Mouse (Mus musculus) retina, adult 2 months (tissue): ENCODE measurements around the gene Megf6.

Source experiments
- DNase-seq: peaks from one replicate; pipeline ENCODE4 v3.0.0-alpha.2; 2012; ENCODE audit warnings: low read depth, low spot score

Megf6 gene

DNA sequence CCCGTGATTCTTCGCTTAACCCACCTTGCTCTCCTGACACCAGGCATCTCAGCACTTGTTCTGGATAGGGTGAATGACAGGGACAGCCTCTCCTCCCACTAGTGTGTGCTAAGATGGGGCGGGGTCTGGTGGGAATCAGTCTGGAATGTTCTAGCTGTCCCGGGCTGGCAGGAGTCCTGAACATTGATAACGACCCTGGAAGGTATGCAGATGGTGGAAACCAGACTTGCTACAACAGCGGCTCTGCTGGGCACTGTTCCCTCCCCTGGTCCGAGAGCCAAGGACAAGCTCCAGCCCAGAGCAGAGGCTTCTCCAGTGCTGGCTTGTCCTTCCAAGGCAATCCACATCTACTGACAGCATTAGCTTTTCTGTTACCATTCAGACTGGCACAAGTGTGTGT lies 43.1 kb downstream of the Megf6 start:
- no peak for DNase-seq

DNA sequence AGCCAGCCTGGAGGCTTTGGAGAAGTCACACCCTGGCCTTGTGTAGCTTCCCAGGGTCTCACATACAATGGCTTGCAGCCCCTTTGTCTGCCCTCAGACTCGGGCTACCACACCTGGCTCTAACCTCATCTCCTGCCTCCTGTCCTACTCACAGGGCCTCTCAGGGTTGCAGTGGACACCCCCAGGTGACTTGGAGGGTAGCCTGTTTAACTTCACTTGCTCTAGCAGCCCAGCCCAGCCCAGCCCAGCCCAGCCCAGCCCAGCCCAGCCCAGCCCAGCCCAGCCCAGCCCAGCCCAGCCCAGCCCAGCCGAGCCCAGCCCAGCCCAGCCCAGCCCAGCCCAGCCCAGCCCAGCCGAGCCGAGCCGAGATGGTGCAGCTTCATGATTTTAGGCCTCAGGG lies 43.5 kb downstream of the Megf6 start:
- DNase-seq, result no peak

DNA sequence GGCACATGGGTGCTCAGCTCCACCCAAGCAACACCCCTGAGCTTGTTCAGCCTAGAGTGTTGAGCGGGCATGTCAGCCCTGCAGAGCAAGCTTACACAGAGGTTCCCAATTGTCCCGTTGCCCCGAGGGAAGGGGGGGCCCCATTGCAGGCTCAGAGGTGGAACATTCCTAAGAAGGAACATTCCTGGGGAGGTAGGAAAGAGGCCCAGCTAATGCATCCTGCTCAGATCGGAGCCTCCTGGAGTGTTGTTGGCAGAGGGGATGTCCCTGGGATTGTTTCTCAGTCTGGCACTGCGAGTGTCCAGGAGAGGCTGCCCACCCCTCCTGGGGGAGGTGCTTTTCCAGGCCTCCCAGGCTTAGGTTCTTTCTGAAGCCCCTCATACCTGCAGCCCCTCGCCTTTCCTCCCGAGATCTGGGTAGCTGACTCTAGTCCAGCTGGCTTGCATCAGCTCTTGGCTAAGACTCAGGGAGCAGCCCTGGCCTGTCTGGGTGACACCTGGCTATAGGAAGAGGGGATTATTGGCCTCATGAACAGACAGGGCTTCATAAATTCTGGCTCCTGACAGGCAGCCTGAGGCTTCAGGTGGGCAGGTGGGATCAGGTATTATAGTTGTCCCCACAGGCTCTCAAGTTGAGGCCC lies 47.3 kb downstream of the Megf6 start:
- no peak for DNase-seq

DNA sequence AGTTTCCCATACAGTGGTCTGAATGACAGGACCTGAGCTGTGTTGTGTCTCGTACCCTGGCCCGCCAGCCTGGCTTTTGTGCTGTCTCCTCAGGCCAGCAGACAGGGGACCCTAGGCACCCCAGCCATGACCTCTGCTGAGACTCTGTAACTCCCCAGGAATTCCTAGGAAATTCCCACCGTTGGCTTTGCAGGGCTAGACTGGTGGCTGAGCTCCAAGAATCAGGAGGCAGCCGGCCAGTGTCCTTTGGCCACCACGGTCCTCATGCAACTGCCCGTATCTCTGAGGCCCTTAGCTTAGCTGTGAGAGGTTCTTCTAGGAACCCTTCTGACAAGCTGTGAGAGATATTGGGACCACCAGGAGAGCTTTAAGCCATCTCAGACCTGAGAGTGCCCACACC lies 52.2 kb downstream of the Megf6 start:
- DNase-seq, result no peak

DNA sequence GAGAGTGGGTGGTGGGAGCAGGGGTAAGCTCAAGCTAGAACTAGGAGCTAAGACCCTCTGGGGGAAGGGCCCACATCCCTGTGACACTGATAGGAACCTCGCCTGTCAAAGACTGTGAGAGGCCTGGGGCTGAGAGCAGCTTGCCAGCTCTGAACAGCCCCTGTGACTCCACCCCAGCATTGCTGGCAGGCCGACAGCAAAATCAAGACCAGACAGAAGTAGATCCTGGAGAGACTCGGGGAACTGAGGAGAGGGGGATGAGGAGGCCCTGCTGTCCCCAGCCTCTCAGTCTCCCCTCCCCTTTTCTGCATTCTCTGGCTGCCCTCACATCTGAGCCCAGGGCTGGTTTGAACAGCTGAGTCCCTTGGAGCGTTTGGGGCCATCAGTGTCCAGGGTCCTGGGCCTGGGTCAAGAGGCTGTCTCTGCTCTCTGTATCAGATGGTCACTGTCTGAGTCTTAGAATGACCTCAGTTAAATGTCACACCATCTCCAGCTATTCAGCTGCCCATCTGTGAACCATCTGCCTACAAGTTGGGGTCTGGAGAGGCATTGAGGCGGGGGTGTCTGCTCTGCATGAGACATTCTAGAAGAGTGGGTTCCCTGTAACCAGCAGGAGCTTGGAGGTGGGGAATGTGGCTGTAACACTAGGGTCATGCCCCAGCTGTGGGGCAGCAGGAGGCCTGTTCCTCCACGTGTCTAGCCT lies 53.9 kb downstream of the Megf6 start:
- DNase-seq, result no peak

DNA sequence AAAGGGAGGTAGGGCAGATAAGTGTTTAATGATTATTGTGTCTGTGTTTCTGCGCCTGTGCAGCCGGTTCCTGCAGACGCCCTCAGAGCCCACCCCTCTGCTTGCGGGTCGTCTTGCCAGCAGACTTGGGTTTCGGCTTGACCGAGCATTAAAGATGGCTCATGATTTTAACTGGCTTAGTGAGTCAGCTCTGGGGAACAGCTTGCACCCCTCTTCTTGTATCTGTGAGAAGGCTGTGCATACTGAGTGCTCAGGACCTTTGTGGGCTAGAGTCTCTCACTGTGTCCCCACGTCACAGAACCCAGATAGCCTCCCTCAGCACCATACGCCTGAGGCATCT lies 54.4 kb downstream of the Megf6 start:
- no peak for DNase-seq

DNA sequence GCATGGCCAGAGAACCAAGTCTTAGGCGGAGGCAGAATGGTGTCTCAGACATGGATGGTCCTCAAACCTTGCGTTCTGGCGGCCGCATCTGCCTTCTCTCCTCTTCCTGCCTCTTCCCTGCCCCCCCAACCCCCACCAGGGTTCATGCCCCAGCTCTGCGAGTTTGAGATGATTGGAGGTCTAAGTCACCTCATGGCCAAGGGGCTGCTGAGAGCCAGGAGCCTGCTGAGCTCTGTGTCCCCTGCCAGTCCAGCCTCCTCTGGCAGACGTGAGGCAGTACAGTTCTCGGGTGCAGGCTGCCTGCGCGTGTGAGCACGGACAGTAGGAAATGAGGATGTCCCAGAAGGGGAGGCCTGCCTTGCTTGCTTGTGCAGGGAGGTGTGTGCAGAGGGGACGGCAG lies 56.1 kb downstream of the Megf6 start:
- DNase-seq, result no peak

DNA sequence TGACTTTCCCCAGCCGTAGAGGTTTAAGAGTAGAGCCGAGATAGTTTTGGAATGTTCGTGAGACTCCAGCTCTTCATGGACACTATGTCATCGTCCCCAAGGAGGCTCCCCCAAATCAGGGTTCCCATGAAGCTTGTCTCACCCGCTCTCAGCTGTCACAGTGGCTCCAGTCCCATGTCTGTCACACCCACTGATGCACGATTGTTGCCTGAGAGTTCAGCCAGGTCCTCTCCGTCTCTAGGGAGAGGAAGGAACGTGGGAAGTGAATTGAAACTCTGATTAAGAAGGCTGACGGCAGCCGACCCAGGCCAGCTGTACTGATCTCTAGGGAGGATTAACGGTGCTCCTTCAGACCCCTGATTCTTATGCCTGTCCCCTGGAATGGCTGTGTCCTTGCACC lies 57.8 kb downstream of the Megf6 start:
- DNase-seq, result no peak

DNA sequence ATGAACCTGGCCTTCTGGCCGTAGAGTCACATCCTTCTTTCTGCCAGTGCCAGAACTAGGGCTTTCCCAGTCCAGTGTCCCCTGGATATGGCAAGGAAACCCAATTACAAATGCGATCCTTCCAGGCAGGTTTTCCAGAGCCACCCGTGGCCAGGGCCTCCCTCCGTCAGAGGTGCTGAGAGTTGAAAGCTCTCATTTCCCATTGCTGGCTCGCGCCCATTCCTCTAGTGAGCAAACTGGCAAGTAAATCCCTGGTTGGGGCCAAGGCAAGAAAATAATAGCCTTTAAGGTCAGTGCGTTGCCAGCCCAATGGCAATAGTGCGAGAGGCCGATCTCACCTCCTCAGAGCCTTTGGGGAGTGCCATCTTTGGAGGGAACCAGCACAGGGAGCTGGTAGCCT lies 59.0 kb downstream of the Megf6 start:
- DNase-seq, result no peak

DNA sequence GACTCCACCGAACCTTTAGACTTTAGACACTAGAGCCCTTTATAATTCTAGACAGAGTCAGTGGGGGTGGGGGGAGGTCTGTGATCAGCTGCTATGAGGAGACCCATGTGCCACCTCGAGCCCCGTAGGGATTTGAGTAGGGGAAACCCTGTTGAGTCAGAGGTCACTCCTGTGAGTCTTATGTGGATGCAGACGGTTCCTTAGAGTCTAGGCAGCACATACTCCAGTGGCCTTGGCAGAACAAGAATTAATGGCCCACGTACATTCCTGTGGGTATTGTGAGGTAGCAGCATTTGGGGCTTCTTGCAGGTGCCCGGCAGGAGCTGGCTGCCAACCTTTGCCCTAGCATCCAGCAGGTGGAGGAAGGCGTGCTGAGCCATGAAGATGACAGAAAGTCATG lies 60.9 kb downstream of the Megf6 start:
- DNase-seq, result no peak

DNA sequence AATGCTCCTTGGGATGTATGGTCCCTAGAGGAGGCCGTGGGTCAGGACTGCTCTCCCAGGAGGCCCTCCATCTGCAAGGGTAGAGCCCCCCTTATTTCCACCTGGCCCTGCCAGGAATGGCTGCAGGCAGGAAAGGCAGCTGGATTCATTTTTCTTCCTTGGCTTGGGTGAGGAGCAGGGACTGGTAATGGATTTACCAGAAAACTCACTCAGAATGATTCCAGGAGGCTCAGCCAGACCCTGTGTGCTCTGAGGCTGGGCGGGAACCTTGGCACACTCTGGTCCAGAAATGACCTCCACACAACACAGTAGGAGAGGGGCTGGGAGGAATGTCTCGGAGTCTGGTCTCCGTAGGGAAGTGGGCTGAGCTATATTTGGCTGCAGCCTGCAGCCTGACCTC lies 61.8 kb downstream of the Megf6 start:
- DNase-seq, result no peak

DNA sequence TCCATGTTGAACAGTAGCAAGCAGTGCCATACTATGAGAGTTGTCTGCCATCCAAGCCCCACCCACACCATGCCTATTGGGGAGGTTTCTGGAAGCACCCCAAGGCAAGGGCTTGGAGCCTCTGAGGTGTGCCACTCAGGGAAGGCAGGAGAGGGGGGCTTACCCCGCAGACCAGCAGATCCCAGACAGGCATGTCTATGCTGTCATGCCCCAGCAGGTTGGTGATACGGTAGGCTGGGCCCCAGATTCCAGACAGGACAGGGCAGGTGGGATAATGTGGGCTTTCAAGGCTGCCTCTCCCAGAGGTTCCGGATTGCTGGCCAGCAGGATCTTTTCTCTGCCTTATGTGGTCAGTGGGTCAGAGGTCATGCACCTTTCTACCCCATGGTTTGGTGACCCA lies 65.5 kb downstream of the Megf6 start:
- DNase-seq, result no peak

DNA sequence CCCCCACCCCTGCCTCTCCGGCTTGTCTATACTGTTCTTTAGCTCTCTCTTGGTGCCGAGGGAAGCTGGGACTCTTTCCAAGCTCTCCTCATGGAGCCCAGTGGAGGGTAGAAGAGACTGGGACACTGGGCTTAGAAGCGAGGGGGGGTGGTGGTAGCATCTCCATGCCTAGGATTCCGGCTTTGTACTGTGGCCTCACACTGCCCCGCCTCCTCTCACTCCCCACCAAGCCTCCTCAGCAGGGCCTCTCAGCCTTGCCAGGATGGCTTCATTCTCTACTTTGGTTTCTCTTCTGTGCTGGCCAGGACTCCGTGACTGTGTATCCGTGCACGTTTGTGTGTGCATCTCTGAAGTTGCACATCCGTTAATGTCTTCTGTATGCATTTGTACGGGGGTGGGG lies 66.4 kb downstream of the Megf6 start:
- no peak for DNase-seq

DNA sequence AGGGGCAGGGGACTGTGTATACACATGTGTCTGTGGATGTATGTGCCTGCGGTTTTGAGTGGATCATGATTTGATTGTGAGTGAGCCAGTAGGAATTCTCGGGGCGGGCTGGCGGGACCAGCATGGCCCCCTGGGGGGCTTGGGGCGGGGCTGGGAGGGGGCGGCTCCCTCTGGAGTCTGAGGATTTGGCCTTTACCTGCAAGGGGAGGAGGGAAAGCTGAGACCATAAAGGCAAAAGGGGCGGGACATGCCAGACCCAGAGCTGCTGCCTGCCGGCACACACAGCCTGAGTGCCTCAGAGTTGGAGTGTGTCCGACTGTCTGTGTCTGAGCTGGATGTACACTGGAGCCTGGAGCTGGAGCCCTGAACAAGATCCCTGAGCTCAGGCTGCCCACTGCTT lies 66.8 kb downstream of the Megf6 start:
- no peak for DNase-seq

DNA sequence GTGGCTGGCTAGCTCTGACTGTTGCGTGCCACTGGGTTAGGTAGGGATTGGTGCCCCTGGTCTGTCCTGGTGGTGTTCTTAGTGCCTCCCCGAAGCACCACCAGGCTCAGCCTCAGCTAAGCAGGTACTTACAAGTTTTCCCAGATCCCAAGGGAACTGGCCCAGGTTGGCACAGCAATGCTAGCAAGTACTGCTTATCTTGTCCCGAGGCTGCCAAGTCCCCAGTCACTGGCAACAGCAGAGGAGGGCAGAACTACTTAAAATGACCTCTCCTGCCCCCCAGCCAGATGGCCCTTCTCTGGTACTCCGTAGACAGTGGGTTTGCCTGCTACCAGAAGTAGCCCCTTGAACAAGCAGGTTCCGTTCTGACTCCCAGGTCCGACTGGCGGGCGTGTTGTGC lies 68.7 kb downstream of the Megf6 start:
- DNase-seq, result no peak

DNA sequence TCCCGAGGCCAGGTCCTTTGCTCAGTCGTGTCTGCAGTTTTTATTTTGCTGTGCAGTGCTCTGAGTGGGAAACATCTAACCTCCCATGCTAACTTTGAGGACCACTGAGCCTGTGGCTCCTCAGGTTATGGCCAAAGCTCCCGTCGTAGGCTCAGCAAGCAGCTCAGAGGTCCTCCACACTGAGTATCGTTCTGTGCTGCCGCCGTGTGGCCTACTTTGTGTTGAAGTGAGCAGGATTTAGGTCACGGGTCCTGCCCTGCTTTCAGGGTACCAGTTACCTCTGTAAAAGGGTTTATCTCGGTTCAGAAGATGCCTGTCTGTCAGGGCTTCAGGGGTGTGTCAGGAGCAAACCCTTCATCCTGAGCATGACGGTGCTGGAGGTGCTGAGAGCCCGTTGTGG lies 70.1 kb downstream of the Megf6 start:
- DNase-seq, result peak; percentile 22

DNA sequence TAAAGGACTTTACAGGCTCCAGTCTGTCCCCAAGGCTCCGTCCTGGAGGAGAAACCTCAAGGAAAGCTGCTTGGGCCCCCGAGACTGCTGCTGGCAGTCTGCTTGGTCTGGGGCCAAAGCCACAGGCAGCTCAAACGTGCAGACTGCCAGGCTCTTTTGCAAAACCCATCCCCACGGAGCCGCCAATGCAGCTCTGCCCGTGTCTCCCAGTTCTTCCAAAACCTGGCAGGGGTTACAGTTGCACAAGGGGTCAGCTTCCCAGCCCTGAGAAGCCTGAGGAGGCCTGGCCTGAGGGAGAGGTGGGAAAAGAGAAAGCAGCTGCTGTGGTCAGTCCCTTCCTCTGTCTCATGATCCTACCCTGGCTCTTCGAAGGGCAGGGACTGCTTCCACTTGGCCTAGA lies 74.8 kb downstream of the Megf6 start:
- DNase-seq, result no peak

DNA sequence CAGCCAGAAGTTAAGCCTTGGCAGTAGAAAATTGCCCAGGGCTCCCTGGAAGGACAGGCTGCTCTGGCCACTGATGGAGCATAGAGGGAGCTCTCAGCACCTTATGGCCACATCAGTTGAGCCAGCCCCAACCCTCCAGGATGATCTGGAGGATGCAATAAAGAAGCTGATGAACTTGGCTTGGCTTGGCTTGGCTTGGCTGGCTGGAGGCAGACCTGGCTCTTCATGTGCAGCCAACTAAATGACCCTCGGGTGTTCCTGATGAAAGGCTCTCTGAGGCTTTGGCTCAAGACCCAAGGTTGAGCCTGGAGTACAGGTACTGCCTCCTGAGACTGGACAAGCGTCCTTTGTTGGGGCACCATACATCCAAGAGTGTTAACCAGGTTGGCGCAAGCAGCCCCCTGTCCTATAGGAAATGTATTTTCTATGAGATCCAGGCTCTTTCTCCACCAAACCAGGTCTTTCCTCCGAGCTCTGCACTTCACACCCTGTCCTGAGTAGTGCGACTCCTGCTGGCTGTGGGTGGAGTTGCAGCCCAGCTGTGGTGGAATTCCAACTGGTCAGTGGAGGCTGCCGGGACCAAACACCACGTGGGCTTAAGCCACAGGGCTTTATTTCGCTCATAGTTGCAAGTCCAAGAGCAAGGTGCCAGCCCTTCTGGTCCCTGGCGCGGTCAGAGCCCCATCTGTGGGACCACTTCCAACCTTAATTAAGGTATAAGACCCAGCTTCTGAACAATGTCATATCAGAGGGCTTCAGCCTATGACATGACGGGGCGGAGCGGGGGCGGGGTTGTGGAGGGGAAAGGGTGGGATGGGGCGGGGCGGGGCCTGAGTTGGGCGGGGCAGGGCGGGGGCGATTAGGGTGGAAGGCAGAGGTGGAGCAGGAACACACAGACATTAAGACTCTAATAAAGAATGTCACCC lies 75.8 kb downstream of the Megf6 start:
- DNase-seq, result no peak

DNA sequence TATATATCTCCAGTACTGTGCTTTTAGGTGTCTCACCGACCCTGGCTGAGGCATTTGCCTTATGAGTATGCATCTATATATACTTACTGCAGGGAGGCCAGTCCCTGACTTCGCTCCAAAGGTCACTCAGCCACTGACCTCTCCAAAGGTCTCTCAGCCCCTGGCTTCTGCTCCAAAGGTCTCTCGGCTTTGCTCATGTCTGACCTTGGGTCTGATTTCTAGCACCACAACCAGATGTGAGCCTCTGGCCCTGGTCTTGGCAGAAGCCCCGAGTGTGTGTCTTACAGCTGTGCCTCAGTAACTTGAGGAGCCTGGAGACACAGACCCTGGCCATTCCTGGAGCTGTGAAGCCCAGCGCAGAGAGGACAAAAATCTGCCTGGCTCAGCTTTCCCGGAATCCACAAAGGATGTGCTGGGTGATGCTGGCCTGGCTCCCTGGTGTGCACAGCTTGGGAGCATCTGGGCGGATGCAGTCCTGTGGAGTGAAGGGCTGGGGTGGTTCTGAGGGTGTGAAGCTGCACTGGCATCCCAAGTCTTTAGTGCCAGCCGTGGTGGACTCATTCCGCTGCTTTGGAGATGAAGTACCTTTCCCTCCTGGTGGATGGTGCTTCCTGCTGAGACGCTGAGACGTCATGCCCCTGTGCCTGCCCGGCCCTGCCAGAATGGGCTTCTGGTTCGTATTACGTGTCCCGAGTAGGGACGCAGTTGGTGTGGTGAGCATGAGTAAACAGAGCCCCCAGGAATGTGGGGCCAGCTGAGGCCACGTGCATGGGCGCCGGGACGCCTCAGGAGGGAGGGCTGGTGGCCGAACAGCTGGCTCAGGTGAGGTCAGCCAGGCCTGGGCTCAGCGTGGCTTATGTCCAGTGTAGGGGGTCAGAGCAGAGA lies 76.9 kb downstream of the Megf6 start:
- no peak for DNase-seq

DNA sequence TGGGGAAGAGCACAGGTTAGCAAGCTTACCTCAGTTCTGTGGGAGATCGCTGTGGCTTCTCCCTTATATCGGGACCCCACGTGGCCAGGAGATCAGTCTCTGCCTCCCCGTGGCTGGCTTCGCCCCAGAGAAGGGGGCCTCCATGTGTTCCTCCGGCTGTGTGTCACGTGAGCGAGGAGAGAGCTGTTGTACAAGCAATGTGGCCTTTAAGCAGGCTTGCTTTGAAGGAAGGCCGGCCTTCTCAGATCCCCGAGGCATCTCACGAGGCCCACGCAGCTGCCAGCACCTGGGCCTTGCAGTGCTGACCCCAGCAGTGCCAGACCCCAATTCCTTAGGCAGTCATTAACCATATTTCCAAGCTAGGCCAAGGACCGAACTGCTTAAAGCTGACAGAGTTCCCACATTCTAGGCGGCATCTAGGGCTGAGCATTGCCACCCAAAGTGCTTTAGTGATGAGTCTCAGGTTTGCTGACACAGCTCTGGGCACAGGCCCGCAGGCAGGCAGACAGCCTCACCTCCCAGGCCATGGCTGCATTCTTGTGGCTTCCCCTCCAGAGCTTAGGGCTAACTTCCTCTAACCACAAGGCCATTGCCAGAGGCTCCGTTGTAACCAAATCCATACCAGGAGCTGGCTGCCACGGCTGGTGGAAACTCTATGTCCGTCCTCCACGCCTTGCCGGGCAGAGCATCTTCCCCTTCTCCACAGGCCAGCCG lies 77.7 kb downstream of the Megf6 start:
- DNase-seq, result no peak

DNA sequence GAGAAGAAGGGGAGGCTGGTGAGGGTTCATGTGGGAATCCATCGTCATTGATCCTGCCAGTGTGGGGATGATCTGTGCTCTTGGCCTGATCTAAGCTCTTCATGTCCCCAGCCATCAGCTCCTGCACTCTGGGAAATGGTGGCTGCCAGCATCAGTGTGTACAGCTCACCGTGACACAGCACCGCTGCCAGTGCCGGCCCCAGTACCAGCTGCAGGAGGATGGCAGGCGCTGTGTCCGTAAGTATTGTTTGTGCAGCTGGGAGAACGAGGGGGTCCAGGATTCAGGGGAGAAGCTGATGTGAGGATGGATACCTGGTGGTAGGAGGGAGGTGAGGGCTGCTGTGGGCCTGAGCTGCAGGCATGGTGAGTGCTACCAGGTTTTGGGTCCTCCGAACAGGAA lies 78.8 kb downstream of the Megf6 start:
- no peak for DNase-seq
